Mouse (Mus musculus) G1E (cell line): ENCODE results near the gene Angptl4.

Source experiments
- CTCF ChIP-seq: IDR thresholded peaks from 2 replicates; pipeline ENCODE4 v1.5.1; 2012; ENCODE audit warnings: low read depth, low read length, inconsistent platforms, mixed read lengths
- GATA1 ChIP-seq: IDR thresholded peaks from 2 replicates; pipeline ENCODE4 v1.6.1; 2012; ENCODE audit warnings: borderline replicate concordance, low read length, inconsistent platforms, mixed read lengths
- POLR2AphosphoS5 ChIP-seq: IDR thresholded peaks from 2 replicates; pipeline ENCODE4 v1.6.1; 2012; ENCODE audit warnings: low read depth, low read length, inconsistent platforms; ENCODE audit not compliant: insufficient replicate concordance
- TAL1 ChIP-seq: conservative IDR thresholded peaks from 2 replicates; pipeline ENCODE4 v1.6.1; 2012; ENCODE audit warnings: low read depth, low read length, inconsistent platforms, mixed read lengths

DNA sequence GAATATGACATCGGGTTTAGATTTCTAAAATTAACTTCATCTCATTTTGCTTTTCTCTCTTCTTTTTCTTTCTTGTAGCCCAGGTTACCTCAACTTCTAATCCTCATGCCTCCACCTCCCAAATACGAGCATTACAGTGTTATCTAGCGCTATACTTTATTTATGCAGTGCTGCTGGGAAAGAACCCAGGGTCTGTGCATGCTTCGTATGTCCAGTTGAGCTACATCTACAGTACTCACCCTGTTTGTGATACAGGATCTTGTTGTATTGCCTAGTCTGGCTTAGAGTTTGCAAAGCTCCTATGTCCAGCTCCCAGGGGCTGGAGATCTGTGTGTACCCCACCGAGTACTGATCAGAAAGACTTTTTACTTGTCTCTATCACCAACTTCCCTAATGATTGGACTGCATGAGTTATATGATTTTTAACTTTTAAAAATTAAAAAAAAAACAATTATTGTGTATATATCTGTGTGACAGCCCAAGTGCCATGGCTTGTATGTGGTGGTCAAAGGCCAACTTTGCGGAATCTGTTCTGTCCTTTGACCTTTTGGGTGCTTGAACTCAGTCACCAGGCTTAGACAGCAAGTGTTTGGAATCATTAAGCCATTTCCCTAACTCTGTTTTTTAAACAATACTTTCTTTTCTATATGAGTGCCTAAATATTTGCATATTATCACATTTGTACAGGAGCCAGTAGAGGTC, 7.6 kb downstream of the Angptl4 start:
- TF ChIP-seq CTCF (no peak), POLR2AphosphoS5 (no peak), TAL1 (no peak), GATA1 (no peak)
